Mouse (Mus musculus) induced T-regulatory cell, adult 2 months (primary cell): ENCODE results near the gene Klb.
"Not testable (repeated sequence)": the region's sequence is repeated elsewhere in the genome, so short reads cannot be mapped to it uniquely, and the experiment has no call there.

Experiments
- DNase-seq: peaks from one replicate; pipeline ENCODE4 v3.0.0-alpha.2; 2012; ENCODE audit warnings: low read depth

The Klb gene

GRCm38 (mm10) chr5:65348168-65348567 is at the start of gene Klb:
Gene Klb (plus strand): TSS chr5:65348314.
- no peak for DNase-seq

DNA sequence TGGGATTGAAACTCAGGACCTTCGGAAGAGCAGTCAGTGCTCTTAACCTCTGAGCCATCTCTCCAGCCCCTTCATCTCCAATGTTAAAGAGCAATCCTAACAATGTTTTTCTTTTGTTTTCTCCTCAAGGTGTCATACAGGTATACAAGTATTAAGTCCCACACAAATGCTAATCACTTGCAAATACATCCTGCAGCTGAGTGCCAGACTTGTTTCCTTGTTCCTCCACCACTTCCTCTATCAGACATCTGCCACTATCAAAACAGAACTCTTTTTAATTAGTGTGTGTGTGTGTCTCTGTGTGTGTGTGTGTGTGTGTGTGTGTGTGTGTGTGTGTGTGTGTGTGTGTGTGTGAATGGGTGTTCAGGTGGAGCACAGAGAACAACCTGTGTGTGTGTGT is 48.5 kb upstream of the Klb start:
- DNase-seq: not testable (repeated sequence)

DNA sequence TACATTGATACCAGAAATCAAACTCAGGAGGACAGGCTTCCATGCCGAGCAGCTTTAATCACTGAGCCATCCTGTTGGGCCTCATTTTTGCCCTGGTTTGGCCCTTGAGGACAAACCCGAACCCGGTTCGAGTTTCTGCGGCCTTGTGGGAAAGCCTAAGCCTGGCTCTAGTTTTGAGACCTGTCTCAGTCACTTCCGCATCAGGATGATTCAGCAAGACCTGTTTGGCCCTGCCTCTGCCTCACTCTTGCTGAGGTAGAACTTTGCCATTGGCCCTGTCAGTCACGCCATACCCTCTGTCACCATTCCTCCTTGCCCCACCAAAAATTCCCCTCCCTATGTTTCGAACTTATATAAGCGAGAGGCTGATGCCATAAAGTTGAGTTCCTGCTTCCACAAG is 48.0 kb upstream of the Klb start:
- no peak for DNase-seq

DNA sequence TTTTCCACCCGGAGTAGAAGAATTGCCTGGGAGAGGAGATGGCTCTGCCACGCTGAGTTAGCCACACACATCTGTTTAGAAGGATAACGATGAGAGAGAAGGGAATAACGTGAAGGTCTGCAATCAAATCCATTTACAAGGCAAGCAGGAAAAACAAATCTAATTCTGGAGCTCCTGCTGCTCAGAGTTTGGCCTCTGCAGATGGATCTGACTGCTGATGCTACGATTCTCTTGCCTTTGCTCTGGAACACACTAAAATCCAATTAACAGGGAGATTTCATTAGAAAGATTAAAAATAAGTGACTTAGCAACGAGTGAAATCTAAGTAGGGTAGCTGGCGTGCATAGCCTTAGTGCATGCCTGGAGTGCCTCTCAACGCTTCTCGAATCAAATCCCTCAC is 42.6 kb upstream of the Klb start:
- no peak for DNase-seq

- no peak for DNase-seq
Observed at GRCm38 (mm10) chr5:65308208-65308607, 39.9 kb upstream of the Klb start.

DNA sequence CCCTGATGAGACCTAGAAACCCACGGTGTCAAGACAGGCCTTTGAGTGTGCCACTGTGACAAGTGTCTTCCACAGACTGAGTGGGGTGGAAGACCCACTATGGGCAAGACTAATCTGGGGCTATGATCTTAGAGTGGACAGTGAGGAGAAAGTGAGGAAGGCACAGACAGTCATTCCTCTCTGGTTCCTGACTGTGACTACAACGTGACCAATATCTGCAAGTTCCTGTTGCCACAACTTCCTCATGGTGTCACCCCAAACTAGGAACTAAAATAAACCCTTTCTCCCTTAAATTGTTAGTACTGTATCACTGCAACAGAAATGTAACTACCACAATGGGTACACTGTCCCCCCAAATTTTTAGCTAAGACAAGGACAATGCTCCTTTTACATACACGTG is 39.2 kb upstream of the Klb start:
- DNase-seq: no peak

DNA sequence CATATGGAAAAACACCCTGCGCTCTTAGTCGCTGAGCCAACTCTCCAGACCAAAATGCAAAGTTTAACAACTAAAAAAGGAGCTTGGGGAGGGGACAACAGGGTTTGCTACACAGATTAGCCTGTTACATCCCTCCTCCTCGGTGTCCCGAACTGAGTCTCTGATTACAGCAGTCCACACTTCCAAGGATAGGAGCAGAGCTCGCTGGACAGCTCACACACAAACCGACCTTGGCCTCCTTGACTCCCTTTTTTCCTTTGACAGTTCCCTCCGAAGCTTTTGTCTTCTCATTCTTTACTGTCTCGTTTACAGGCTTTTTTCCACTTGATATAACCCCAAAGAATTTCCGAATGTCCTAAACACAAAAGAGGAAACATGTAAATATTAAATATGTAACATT is 28.9 kb upstream of the Klb start:
- no peak for DNase-seq

DNA sequence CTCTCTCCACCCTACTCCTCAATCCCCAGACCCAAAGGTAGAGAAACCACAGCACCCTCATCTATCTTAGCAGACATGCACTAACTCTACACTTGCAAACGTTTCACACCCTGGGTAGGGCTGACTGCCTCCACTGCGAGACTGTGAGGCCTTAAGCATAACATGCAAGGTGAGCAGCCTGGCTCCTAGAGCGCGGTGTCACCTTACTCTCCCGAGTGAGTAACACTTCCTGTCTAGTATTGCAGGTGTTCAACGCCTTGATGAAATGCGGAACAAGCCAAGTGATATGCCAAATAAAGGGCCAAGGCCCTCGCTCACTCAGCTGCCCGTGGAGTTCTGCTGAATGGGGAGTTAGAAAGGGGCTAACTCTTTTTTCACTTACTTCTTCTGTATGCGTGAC is 25.9 kb upstream of the Klb start:
- peak; percentile 21 for DNase-seq

- no peak for DNase-seq
Observed at GRCm38 (mm10) chr5:65324271-65324670, 23.8 kb upstream of the Klb start.

DNA sequence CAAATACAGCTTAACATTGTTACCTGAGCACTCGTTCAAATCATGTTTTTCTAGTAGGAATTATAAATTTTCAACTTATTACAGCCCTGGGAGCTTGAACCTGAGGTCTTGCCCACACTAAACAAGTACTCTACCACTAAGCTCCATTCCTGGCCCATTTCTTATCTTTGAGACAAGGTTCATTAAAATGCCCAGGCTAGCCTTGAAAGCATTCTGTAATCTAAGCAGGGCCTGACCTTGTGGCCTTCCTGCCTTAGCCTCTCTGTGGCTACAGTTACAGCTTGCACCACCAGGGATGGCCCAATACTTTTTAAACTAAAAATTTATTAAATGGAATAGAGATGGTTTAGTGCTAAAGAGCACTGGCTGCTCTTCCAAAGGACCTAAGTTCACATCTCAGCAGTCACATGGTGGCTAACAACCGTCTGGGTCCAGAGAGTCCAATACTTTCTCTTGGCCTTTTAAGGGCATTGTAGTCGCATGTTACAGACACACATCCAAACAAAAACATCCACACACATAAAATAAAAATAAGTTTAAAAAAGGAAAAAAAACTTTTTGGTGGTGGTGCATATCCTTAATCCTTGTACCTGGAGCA is 23.3 kb upstream of the Klb start:
- DNase-seq: no peak

- peak; percentile 76 for DNase-seq
Observed at GRCm38 (mm10) chr5:65326212-65326611, 21.9 kb upstream of the Klb start.

DNA sequence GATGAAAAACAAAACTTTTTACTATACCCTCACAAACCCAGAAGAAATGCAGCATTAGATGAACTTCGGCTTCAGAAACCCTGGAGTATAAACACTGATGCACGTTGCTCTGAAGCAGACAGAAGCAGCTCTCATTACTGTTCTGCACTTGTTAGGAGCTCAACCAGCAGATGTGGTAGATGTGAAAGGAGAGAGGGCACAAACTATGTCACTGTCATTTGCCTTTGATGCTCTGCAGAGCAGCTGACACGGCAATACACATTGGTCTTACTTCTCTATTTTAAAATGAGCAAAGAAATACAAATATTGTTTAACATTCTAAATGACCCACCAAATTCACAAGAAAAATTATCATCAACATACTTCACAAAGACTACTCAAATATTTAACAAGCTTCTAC is 18.1 kb upstream of the Klb start:
- no peak for DNase-seq

GRCm38 (mm10) chr5:65334788-65335187 is 13.3 kb upstream of the Klb start:
- no peak for DNase-seq

GRCm38 (mm10) chr5:65335298-65336074 is 12.6 kb upstream of the Klb start, which contains the start of gene Rfc1:
Gene Rfc1 (minus strand): TSS chr5:65335670.
- peak; percentile 93 for DNase-seq

GRCm38 (mm10) chr5:65336075-65336355 is 12.1 kb upstream of the Klb start:
- no peak for DNase-seq

GRCm38 (mm10) chr5:65338394-65338793 is 9.7 kb upstream of the Klb start:
- DNase-seq: peak; percentile 48

GRCm38 (mm10) chr5:65340167-65340566 is 7.9 kb upstream of the Klb start:
- no peak for DNase-seq

- no peak for DNase-seq
Observed at GRCm38 (mm10) chr5:65350508-65350907, 2.4 kb downstream of the Klb start.

GRCm38 (mm10) chr5:65354097-65354496 is 6.0 kb downstream of the Klb start:
- DNase-seq: no peak

- peak; percentile 34 for DNase-seq
Observed at GRCm38 (mm10) chr5:65354985-65355384, 6.9 kb downstream of the Klb start.

GRCm38 (mm10) chr5:65356851-65357250 is 8.7 kb downstream of the Klb start:
- DNase-seq: no peak

DNA sequence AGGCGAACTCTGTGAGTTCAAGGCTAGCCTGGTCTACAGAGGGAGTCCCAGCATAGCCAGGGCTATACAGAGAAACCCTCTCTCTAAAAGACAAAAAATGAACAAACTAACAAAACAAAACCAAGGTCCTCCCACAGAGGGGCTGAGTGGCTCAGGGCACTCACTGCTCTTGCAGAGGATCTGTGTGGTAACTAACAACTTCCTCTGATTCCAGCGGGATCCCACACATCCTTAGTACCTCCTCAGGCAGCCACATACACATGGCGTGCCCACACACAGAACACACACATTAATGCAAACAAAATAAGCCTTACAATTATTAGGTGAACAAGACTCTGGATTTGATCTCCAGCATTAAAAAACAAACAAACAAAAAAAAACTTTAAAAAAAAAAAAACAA is 9.7 kb downstream of the Klb start:
- no peak for DNase-seq

GRCm38 (mm10) chr5:65367837-65368236 is 19.7 kb downstream of the Klb start:
- DNase-seq: no peak

GRCm38 (mm10) chr5:65371551-65371950 is 23.4 kb downstream of the Klb start:
- DNase-seq: no peak
